Mouse (Mus musculus) embryonic facial prominence, embryonic 12.5 days (tissue): Measurements from ENCODE around the gene Rnase1. TPM values are rescaled to one million over a fixed set of nuclear protein-coding genes. Genes with fewer than 3 reads are reported as not detected.

Source experiments
- ATAC-seq: fragments of 200-750 bp; cut with Nextera tagmentation; 2 replicates; pipeline ENCODE4 v1.8.0; 2017; ENCODE audit not compliant: insufficient number of reproducible peaks, insufficient read depth, low FRiP score, low TSS enrichment
- H3K27ac ChIP-seq: fragments of 300-500 bp; sonication (generic); 2 replicates; pipeline ENCODE4 v1.5.1; 2016; ENCODE audit warnings: mild to moderate bottlenecking
- H3K27me3 ChIP-seq: fragments of 300-500 bp; sonication (generic); 2 replicates; pipeline ENCODE4 v1.6.1; 2016; ENCODE audit warnings: mild to moderate bottlenecking, moderate library complexity
- H3K36me3 ChIP-seq: fragments of 300-500 bp; sonication (generic); 2 replicates; pipeline ENCODE4 v1.6.1; 2016; ENCODE audit warnings: mild to moderate bottlenecking
- H3K4me1 ChIP-seq: fragments of 300-500 bp; sonication (generic); 2 replicates; pipeline ENCODE4 v1.6.1; 2016
- H3K4me2 ChIP-seq: fragments of 300-500 bp; sonication (generic); replicated peaks from 2 replicates; pipeline ENCODE4 v1.6.1; 2016; ENCODE audit warnings: mild to moderate bottlenecking, moderate library complexity
- H3K4me3 ChIP-seq: fragments of 300-500 bp; sonication (generic); 2 replicates; pipeline ENCODE4 v1.5.1; 2016; ENCODE audit warnings: mild to moderate bottlenecking
- H3K9ac ChIP-seq: fragments of 300-500 bp; sonication (generic); 2 replicates; pipeline ENCODE4 v1.6.1; 2016; ENCODE audit warnings: mild to moderate bottlenecking, moderate library complexity
- H3K9me3 ChIP-seq: fragments of 300-500 bp; sonication (generic); 2 replicates; pipeline ENCODE4 v1.6.1; 2016; ENCODE audit warnings: mild to moderate bottlenecking, moderate library complexity
- WGBS: fragments of 180-500 bp; shearing (Covaris S2); methylation state at CpG from one replicate; pipeline ENCODE4 v1.1.7; 2016; 5-methylcytosine and 5-hydroxymethylcytosine counted together
- polyA plus RNA-seq: library from polyadenylated mRNA; unstranded; fragments of >200 nt; fragmentation: Nextera tagmentation; extraction: Ambion mirVana; gene quantifications from 2 replicates; pipeline ENCODE4 v1.2.1, GENCODE M21; 2016

Gene Rnase1
- polyA plus RNA-seq, 1 experiment from 2014 or later, result not detected

- no peaks in the 10 kb centered on the region for H3K4me1 ChIP-seq
- no peaks in the 10 kb centered on the region for H3K36me3 ChIP-seq
- no peaks in the 10 kb centered on the region for H3K9me3 ChIP-seq
- ATAC-seq, result no peak
- no peak overlapping the region for H3K9ac ChIP-seq
- no peak overlapping the region for H3K4me2 ChIP-seq
- 85% methylated on average over 5 of the region's 5 CpGs for WGBS
- H3K27ac ChIP-seq, result no peak overlapping the region
- no peaks in the 10 kb centered on the region for H3K27me3 ChIP-seq
- no peak overlapping the region for H3K4me3 ChIP-seq
These were observed 9.6 kb upstream of the Rnase1 start for GRCm38 (mm10) chr14:51156056-51156735.

- Histone ChIP-seq H3K27ac (no peak overlapping the region), H3K4me2 (no peak overlapping the region), H3K9me3 (no peaks in the 10 kb centered on the region), H3K4me1 (no peaks in the 10 kb centered on the region), H3K27me3 (no peaks in the 10 kb centered on the region), H3K36me3 (no peaks in the 10 kb centered on the region), H3K9ac (no peak overlapping the region), H3K4me3 (no peak overlapping the region)
- no peak for ATAC-seq
- 81% methylated on average over 5 of the region's 5 CpGs for WGBS
These were observed 5.8 kb upstream of the Rnase1 start for GRCm38 (mm10) chr14:51152249-51152870.

DNA sequence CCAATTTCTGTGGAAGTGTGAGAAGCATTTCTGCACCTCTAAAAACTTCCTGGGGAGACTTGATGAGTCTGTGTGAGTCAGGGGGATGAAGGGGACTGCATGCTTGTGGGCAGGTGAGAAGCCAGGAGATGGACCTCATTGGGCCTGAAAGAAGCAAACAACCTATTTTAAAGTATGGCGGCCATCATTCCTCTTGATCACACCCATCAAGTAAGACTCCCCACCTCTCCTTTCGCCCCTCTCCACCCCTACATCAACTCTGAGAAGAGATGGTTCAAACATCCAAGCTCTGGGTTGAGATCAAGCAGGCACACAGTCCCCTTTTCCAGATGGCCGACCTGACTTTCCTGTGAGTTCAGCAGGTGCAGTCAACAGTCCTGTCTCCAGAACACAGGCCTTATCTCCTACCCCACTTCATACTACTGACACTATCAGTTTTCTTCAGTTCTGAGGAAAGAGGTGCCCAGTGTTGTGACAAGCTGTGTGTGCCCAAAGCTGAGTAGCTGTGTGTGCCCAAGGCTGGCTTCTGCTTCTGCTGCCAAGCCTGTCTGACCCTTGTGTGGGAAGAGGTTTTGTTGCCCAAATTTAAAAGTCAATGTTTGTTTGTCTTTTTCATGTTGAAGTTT, 3.7 kb upstream of the Rnase1 start:
- Histone ChIP-seq H3K4me2 (no peak overlapping the region), H3K9me3 (no peaks in the 10 kb centered on the region), H3K4me3 (no peak overlapping the region), H3K36me3 (no peaks in the 10 kb centered on the region), H3K9ac (no peak overlapping the region), H3K4me1 (no peaks in the 10 kb centered on the region), H3K27ac (no peak overlapping the region), H3K27me3 (no peaks in the 10 kb centered on the region)
- no peak for ATAC-seq
- WGBS, result 86% methylated on average over 3 of the region's 3 CpGs

DNA sequence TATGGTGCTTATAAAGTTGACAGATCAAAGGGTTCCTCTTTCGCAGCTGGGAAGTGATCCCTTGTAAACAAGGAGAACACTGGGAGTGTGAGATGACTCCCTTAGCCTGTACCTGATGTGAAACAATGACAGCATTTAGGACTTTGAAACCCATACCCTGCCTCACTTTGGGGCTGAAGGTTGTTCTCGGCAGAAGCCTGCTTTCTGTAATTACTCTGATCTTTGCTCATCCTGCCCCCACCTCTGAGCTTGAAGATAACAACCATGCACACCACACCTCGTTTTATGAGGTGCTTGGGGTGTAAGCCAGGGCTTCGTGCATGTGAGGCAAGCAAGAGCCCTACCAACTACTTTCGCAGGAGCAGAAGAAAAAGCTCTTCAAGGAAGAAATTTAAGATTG, 2.6 kb upstream of the Rnase1 start:
- ATAC-seq, result no peak

GRCm38 (mm10) chr14:51148006-51148405, 1.4 kb upstream of the Rnase1 start:
- ATAC-seq, result no peak
- Histone ChIP-seq H3K4me1 (no peaks in the 10 kb centered on the region), H3K27me3 (no peaks in the 10 kb centered on the region), H3K4me2 (no peak overlapping the region), H3K9ac (no peak overlapping the region), H3K27ac (no peak overlapping the region), H3K9me3 (no peaks in the 10 kb centered on the region), H3K36me3 (no peaks in the 10 kb centered on the region), H3K4me3 (no peak overlapping the region)
- WGBS, result 78% methylated on average over 3 of the region's 3 CpGs

More for the DNA sequence above, 2.6 kb upstream of the Rnase1 start:
- Histone ChIP-seq H3K4me3 (no peak overlapping the region), H3K36me3 (no peaks in the 10 kb centered on the region), H3K4me1 (no peaks in the 10 kb centered on the region), H3K9me3 (no peaks in the 10 kb centered on the region), H3K27ac (no peak overlapping the region), H3K4me2 (no peak overlapping the region), H3K9ac (no peak overlapping the region), H3K27me3 (no peaks in the 10 kb centered on the region)
- WGBS, result 50% methylated on average over 5 of the region's 5 CpGs

- Histone ChIP-seq H3K9me3 (no peaks in the 10 kb centered on the region), H3K4me2 (no peak overlapping the region), H3K36me3 (no peaks in the 10 kb centered on the region), H3K4me1 (no peaks in the 10 kb centered on the region), H3K27me3 (no peaks in the 10 kb centered on the region), H3K4me3 (no peak overlapping the region), H3K9ac (no peak overlapping the region), H3K27ac (no peak overlapping the region)
- 88% methylated on average over 6 of the region's 6 CpGs for WGBS
- no peak for ATAC-seq
These were observed 1.1 kb downstream of the Rnase1 start for GRCm38 (mm10) chr14:51145521-51145920.

GRCm38 (mm10) chr14:51144451-51144850, 2.1 kb downstream of the Rnase1 start:
- Histone ChIP-seq H3K27me3 (no peaks in the 10 kb centered on the region), H3K4me2 (no peak overlapping the region), H3K4me3 (no peak overlapping the region), H3K9ac (no peak overlapping the region), H3K9me3 (no peaks in the 10 kb centered on the region), H3K36me3 (no peaks in the 10 kb centered on the region), H3K27ac (no peak overlapping the region), H3K4me1 (no peaks in the 10 kb centered on the region)
- no peak for ATAC-seq
- 90% methylated on average over 4 of the region's 4 CpGs for WGBS

DNA sequence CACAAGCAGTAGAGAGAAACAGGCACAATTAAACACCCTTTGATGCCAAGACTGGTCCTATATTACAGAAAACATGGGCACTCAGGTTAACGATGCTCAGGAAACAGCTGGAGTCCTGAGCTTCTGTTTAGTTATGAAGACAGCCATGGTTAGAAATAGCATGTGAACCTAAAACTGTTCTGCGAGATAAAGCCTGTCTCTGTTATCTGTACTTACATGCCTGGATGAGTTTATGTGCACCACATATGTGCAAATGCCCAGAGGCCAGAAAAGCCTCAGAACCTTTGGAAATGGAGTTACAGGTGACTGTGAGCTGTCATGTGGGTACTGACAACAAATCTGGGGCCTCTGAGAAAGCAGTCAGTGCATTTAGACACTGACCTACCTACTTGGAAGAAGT, 2.6 kb downstream of the Rnase1 start:
- no peaks in the 10 kb centered on the region for H3K9me3 ChIP-seq
- H3K4me3 ChIP-seq, result no peak overlapping the region
- H3K36me3 ChIP-seq, result no peaks in the 10 kb centered on the region
- H3K9ac ChIP-seq, result no peak overlapping the region
- H3K4me1 ChIP-seq, result no peaks in the 10 kb centered on the region
- WGBS, result 77% methylated on average over 2 of the region's 2 CpGs
- H3K4me2 ChIP-seq, result no peak overlapping the region
- H3K27ac ChIP-seq, result no peak overlapping the region
- ATAC-seq, result no peak
- H3K27me3 ChIP-seq, result no peaks in the 10 kb centered on the region

DNA sequence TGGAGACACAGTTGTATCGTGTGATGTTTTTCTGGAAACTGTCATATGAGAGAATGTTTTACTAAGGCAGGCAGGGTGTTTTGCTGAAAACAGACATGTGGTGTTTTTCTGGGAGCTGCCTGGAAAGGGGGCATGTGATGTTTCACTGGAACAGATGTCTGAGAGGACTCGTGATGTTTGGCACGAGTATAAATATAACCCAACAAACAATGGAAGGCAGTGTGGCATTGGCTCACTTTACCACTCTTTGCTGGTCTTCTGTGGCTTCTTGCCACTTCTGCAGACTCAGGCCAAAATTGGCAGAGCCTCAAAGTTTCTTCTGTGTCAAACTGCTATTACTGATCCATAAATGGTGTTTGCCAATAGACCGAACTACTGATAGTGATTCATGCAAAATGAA, 3.3 kb downstream of the Rnase1 start:
- Histone ChIP-seq H3K4me3 (no peak overlapping the region), H3K27ac (no peak overlapping the region), H3K4me1 (no peaks in the 10 kb centered on the region), H3K9me3 (no peaks in the 10 kb centered on the region), H3K36me3 (no peaks in the 10 kb centered on the region), H3K27me3 (no peaks in the 10 kb centered on the region), H3K9ac (no peak overlapping the region), H3K4me2 (no peak overlapping the region)
- 83% methylated on average over 4 of the region's 4 CpGs for WGBS
- no peak for ATAC-seq

DNA sequence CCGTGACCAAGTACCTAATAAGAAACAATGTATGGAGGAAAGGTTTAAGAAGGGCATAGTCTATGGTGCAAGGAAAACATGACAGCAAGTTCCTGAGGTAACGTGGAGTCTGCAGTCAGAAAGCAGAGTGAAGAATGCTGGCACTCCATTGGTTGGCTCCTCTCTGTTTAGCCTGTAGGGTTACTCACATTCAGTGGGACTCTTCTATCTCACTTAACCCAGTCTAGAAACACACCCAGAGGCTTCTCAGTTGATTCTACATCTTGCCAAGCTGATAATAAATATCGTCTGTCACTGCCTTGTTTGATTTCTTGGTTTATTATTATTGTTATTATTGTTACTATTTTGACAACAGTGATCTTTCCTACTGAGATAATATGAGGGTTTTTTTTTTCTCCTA, 4.0 kb downstream of the Rnase1 start:
- Histone ChIP-seq H3K9ac (no peak overlapping the region), H3K4me2 (no peak overlapping the region), H3K27ac (no peak overlapping the region), H3K4me3 (no peak overlapping the region), H3K36me3 (no peaks in the 10 kb centered on the region), H3K9me3 (no peaks in the 10 kb centered on the region), H3K4me1 (no peaks in the 10 kb centered on the region), H3K27me3 (no peaks in the 10 kb centered on the region)
- ATAC-seq, result no peak
- WGBS, result 80% methylated on average over 3 of the region's 3 CpGs

- Histone ChIP-seq H3K36me3 (no peaks in the 10 kb centered on the region), H3K9ac (no peak overlapping the region), H3K4me3 (no peak overlapping the region), H3K4me1 (no peaks in the 10 kb centered on the region), H3K4me2 (no peak overlapping the region), H3K9me3 (no peaks in the 10 kb centered on the region), H3K27me3 (no peaks in the 10 kb centered on the region), H3K27ac (no peak overlapping the region)
- 83% methylated on average over 4 of the region's 4 CpGs for WGBS
- no peak for ATAC-seq
These were observed 4.5 kb downstream of the Rnase1 start for GRCm38 (mm10) chr14:51142119-51142518.

- no peaks in the 10 kb centered on the region for H3K4me1 ChIP-seq
- H3K27ac ChIP-seq, result no peak overlapping the region
- H3K4me3 ChIP-seq, result no peak overlapping the region
- H3K9me3 ChIP-seq, result no peaks in the 10 kb centered on the region
- no peak overlapping the region for H3K4me2 ChIP-seq
- no peak overlapping the region for H3K9ac ChIP-seq
- ATAC-seq, result no peak
- no peaks in the 10 kb centered on the region for H3K36me3 ChIP-seq
- 79% methylated on average over 2 of the region's 2 CpGs for WGBS
- no peaks in the 10 kb centered on the region for H3K27me3 ChIP-seq
These were observed 6.2 kb downstream of the Rnase1 start for GRCm38 (mm10) chr14:51140342-51140741.
